Mouse (Mus musculus): Measurements from ENCODE around the gene Gm21773. TPM values are rescaled to one million over a fixed set of nuclear protein-coding genes. Genes with fewer than 3 reads are reported as not detected.

Gene Gm21773
- polyA plus RNA-seq (2012; rRNA removed): not detected in 2 replicates

DNA sequence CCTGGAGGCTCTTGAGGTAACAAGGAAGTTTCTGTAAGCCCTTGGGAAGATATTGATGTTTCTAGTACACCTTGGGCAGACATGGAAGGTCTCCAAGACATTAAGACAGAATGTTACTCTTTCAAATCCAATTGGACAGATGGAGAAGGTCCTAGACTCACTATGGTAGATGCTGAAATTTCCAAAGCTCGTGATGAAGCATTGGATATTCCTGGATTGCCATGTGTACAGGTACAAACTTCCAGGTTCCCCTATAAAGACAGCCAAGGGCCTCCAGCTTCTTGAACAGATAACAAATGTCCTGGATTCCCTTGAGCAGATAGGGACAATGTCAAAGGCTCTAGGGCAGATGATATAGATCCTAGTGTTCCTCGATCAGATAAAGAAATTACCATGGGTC is at the start of gene Gm21773:
TSS of gene Gm21773 (minus strand) at position 101 of the 400 bp plus-strand sequence.

Measured in liver, embryonic 18 days (tissue).